Mouse (Mus musculus): ENCODE results near the gene Gna14. TPM values are rescaled to one million over a fixed set of nuclear protein-coding genes. Genes with fewer than 3 reads are reported as not detected.
A peak's percentile ranks its signal among the peaks of the same experiment; 100 is the strongest.

Gna14 gene
- total RNA-seq, 4 experiments from 2014 or later = 31.3 to 67.6 (median 48.9) TPM

GRCm38 (mm10) chr19:16518569-16518968 is 83.0 kb downstream of the Gna14 start:
- no peak for DNase-seq

- DNase-seq = no peak
Observed at GRCm38 (mm10) chr19:16520608-16521007, 85.0 kb downstream of the Gna14 start.

GRCm38 (mm10) chr19:16526302-16526880 is 90.8 kb downstream of the Gna14 start:
- no peak for DNase-seq

- no peak for DNase-seq
Observed at GRCm38 (mm10) chr19:16527031-16527430, 91.5 kb downstream of the Gna14 start.

GRCm38 (mm10) chr19:16528225-16528828 is 92.8 kb downstream of the Gna14 start:
- no peak for DNase-seq

GRCm38 (mm10) chr19:16529293-16529920 is 93.8 kb downstream of the Gna14 start:
- DNase-seq = peak; percentile 37

- peak; percentile 26 for DNase-seq
Observed at GRCm38 (mm10) chr19:16529999-16530398, 94.4 kb downstream of the Gna14 start.

GRCm38 (mm10) chr19:16534311-16534710 is 98.7 kb downstream of the Gna14 start:
- no peak for DNase-seq

- DNase-seq = no peak
Observed at GRCm38 (mm10) chr19:16538416-16538815, 102.9 kb downstream of the Gna14 start.

- no peak for DNase-seq
Observed at GRCm38 (mm10) chr19:16543688-16544087, 108.1 kb downstream of the Gna14 start.

- no peak for DNase-seq
Observed at GRCm38 (mm10) chr19:16556988-16557387, 121.4 kb downstream of the Gna14 start.

- no peak for DNase-seq
Observed at GRCm38 (mm10) chr19:16557971-16558370, 122.4 kb downstream of the Gna14 start.

GRCm38 (mm10) chr19:16558570-16558969 is 123.0 kb downstream of the Gna14 start:
- DNase-seq = no peak

- no peak for DNase-seq
Observed at GRCm38 (mm10) chr19:16559243-16559896, 123.8 kb downstream of the Gna14 start.

GRCm38 (mm10) chr19:16562676-16563075 is 127.1 kb downstream of the Gna14 start:
- DNase-seq = no peak

GRCm38 (mm10) chr19:16576790-16577189 is 141.2 kb downstream of the Gna14 start:
- DNase-seq = no peak

- DNase-seq = peak; percentile 64
Observed at GRCm38 (mm10) chr19:16579656-16580260, 144.2 kb downstream of the Gna14 start.

- peak; percentile 37 for DNase-seq
Observed at GRCm38 (mm10) chr19:16580501-16580900, 144.9 kb downstream of the Gna14 start.

GRCm38 (mm10) chr19:16584546-16584945 is 149.0 kb downstream of the Gna14 start:
- no peak for DNase-seq

GRCm38 (mm10) chr19:16585379-16585778 is 149.8 kb downstream of the Gna14 start:
- DNase-seq = no peak

GRCm38 (mm10) chr19:16593256-16593974 is 157.9 kb downstream of the Gna14 start:
- peak; percentile 84 for DNase-seq

- DNase-seq = no peak
Observed at GRCm38 (mm10) chr19:16593975-16594317, 158.4 kb downstream of the Gna14 start.
